Mouse (Mus musculus) liver, adult (tissue): Measurements from ENCODE around the gene Psmd12.

ENCODE experiments used
- GATA4 ChIP-seq: IDR thresholded peaks from 2 replicates; pipeline ENCODE4 v1.6.1; 2014; ENCODE audit warnings: mild to moderate bottlenecking, low read length; ENCODE audit not compliant: insufficient replicate concordance

Psmd12 gene

GRCm38 (mm10) chr11:107479053-107479861 lies at the start of gene Psmd12:
TSS of gene Psmd12 (plus strand) at chr11:107479484.
- peak; percentile 62; the same call in 1 of the 2 replicates for TF ChIP-seq GATA4

- no peak for TF ChIP-seq GATA4
Measured at GRCm38 (mm10) chr11:107431197-107431965, 47.9 kb upstream of the Psmd12 start.

- TF ChIP-seq GATA4 = no peak
Measured at GRCm38 (mm10) chr11:107435776-107436449, 43.4 kb upstream of the Psmd12 start.

- no peak for TF ChIP-seq GATA4
Measured at GRCm38 (mm10) chr11:107437723-107438122, 41.6 kb upstream of the Psmd12 start.

GRCm38 (mm10) chr11:107438140-107438539 lies 41.1 kb upstream of the Psmd12 start:
- no peak for TF ChIP-seq GATA4

GRCm38 (mm10) chr11:107441050-107441449 lies 38.2 kb upstream of the Psmd12 start:
- TF ChIP-seq GATA4 = no peak

- TF ChIP-seq GATA4 = no peak
Measured at GRCm38 (mm10) chr11:107443121-107444095, 35.9 kb upstream of the Psmd12 start.

GRCm38 (mm10) chr11:107445683-107446082 lies 33.6 kb upstream of the Psmd12 start:
- no peak for TF ChIP-seq GATA4

- TF ChIP-seq GATA4 = no peak
Measured at GRCm38 (mm10) chr11:107446650-107447049, 32.6 kb upstream of the Psmd12 start.

GRCm38 (mm10) chr11:107447349-107447748 lies 31.9 kb upstream of the Psmd12 start:
- TF ChIP-seq GATA4 = no peak

GRCm38 (mm10) chr11:107447915-107448314 lies 31.4 kb upstream of the Psmd12 start:
- TF ChIP-seq GATA4 = no peak

- TF ChIP-seq GATA4 = no peak
Measured at GRCm38 (mm10) chr11:107449169-107449910, 29.9 kb upstream of the Psmd12 start.

- TF ChIP-seq GATA4 = peak; percentile 60; the same call in 1 of the 2 replicates
Measured at GRCm38 (mm10) chr11:107450097-107450496, 29.2 kb upstream of the Psmd12 start.

GRCm38 (mm10) chr11:107451106-107451505 lies 28.2 kb upstream of the Psmd12 start:
- peak; percentile 71; the same call in 1 of the 2 replicates for TF ChIP-seq GATA4
